Mouse (Mus musculus): ENCODE data around the gene Isy1.

DNA sequence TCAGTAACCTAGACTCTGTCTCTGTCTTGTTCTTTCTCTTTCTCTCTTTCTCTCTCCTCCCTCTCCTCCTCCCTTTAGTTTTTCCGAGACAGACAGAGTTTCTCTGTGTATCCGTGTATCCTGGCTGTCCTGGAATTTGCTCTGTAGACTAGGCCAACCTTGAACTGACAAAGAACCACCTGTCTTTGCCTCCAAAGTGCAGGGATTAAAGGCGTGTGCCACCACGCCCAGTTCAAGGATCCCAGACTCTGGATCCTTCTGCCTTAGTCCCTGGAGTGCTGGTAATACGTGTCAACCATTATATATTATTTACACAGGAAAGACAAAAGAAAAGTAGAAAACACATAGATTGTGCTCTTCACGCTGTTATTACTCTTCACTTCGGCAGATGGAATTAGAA is 32.6 kb upstream of the Isy1 start:
- no peak for TF ChIP-seq CTCF (IDR thresholded peaks at IDR 0.05; ENCODE audit: low read depth, low read length)
- no peak for TF ChIP-seq POLR2A (IDR thresholded peaks at IDR 0.05; ENCODE audit: borderline replicate concordance, low read depth, low read length)
